ENCODE assay signal across 14 mouse cellular contexts in genomic region chr9:10569830-10570229, GRCm38 (mm10).
DNase-seq lines count a peak whose midpoint lies in the region; ATAC-seq and TF ChIP-seq lines count a peak whose summit lies in the region.
"Had no signal": no experiment of that assay in that cellular context is flagged by ENCODE, and none has a peak within 500 bp of the region (broad histone marks: within the 10 kb centered on the region; RNA-seq: fewer than 3 reads in every experiment).

No protein-coding gene starts in this region.

- no peak for TF ChIP-seq EP300 in CH12.LX (IDR thresholded peaks at IDR 0.05; ENCODE audit: low read length)

- no peak overlapping the region for H3K4me3 ChIP-seq in hindbrain, embryonic 11.5 days (ENCODE audit: low read depth, low read length)
- H3K4me3 ChIP-seq in hindbrain, embryonic 14.5 days (replicated peaks; ENCODE audit: low read length) = no peak overlapping the region
- H3K4me3 ChIP-seq in CH12.LX (replicated peaks in 1 of 3; ENCODE audit: low read depth in 2 of 3, low read length in 2 of 3, poor library complexity in 1 of 3) = no peak overlapping the region
- H3K4me3 ChIP-seq: hindbrain, embryonic 13.5 days; liver, embryonic 13.5 days had no signal

- H3K4me2 ChIP-seq in hindbrain, embryonic 11.5 days (replicated peaks; ENCODE audit: low read depth, low read length) = no peak overlapping the region
- H3K4me2 ChIP-seq in hindbrain, embryonic 14.5 days (replicated peaks) = no peak overlapping the region
- no peak overlapping the region for H3K4me2 ChIP-seq in CH12.LX (ENCODE audit: insufficient read depth, low read depth, poor library complexity, severe bottlenecking)
- H3K4me2 ChIP-seq: hindbrain, embryonic 13.5 days; liver, embryonic 13.5 days had no signal

- no peaks in the 10 kb centered on the region for H3K79me2 ChIP-seq in CH12.LX (replicated peaks; ENCODE audit: control insufficient read depth, extremely low read depth, insufficient read depth, poor library complexity, severe bottlenecking)

- no peak overlapping the region for H3K9ac ChIP-seq in hindbrain, embryonic 11.5 days (ENCODE audit: low read depth, low read length)
- H3K9ac ChIP-seq in hindbrain, embryonic 14.5 days = no peak overlapping the region
- H3K9ac ChIP-seq in CH12.LX (ENCODE audit: insufficient read depth, low read depth) = no peak overlapping the region
- H3K9ac ChIP-seq: hindbrain, embryonic 13.5 days; liver, embryonic 13.5 days had no signal

- no peak for TF ChIP-seq POLR2A in CH12.LX (IDR thresholded peaks at IDR 0.05; ENCODE audit: low read depth, low read length)

- no peaks in the 10 kb centered on the region for H3K27me3 ChIP-seq in hindbrain, embryonic 11.5 days (ENCODE audit: control insufficient read depth, insufficient read depth, low read length)
- no peaks in the 10 kb centered on the region for H3K27me3 ChIP-seq in hindbrain, embryonic 14.5 days (ENCODE audit: control insufficient read depth, insufficient read depth, low read length)
- no peaks in the 10 kb centered on the region for H3K27me3 ChIP-seq in CH12.LX (replicated peaks)
- H3K27me3 ChIP-seq: hindbrain, embryonic 13.5 days; liver, embryonic 13.5 days had no signal

- H3K4me1 ChIP-seq in hindbrain, embryonic 11.5 days (replicated peaks; ENCODE audit: control insufficient read depth, insufficient read depth, low read length) = no peaks in the 10 kb centered on the region
- no peaks in the 10 kb centered on the region for H3K4me1 ChIP-seq in hindbrain, embryonic 14.5 days (replicated peaks; ENCODE audit: control insufficient read depth, insufficient read depth, low read length)
- H3K4me1 ChIP-seq in CH12.LX (ENCODE audit: control insufficient read depth in 1 of 2, insufficient read depth in 2 of 2) = no peaks in the 10 kb centered on the region
- H3K4me1 ChIP-seq: hindbrain, embryonic 13.5 days; liver, embryonic 13.5 days had no signal

- no peak for ATAC-seq in hindbrain, embryonic 11.5 days (ENCODE audit: low FRiP score)
- no peak for ATAC-seq in hindbrain, embryonic 14.5 days (ENCODE audit: low FRiP score)

- in situ Hi-C loops in CH12.LX (cut with MboI; ENCODE audit: low pct_ligation_motif_present, low pct_unique_long_range_greater_than_20kb, low sequenced_read_pairs) = no loop called here

- no peak for TF ChIP-seq CTCF in CH12.LX (conservative IDR thresholded peaks at IDR 0.05 in 1 of 2, IDR thresholded peaks at IDR 0.05 in 1 of 2; ENCODE audit: low read depth in 2 of 2, low read length in 2 of 2)

- DNase-seq in hindbrain, embryonic 11.5 days (ENCODE audit: low spot score) = peak; percentile 6
- no peak for DNase-seq in hindbrain, embryonic 14.5 days (ENCODE audit: low spot score)
- DNase-seq in 3T3-L1 (ENCODE audit: low read depth, low spot score) = peak; percentile 1
- peak; percentile 3 for DNase-seq in CH12.LX (ENCODE audit: extremely low read depth)
- DNase-seq in embryo, embryonic 9.5 days (ENCODE audit: extremely low spot score) = peak; percentile 5
- DNase-seq in gastrocnemius, postnatal 25 days = no peak
- DNase-seq in thymus, postnatal 0 days (ENCODE audit: low spot score) = no peak
- DNase-seq: adrenal gland, adult 2 months; cerebellum, postnatal 36 days; kidney, adult 9 months; liver, embryonic 13.5 days; lung, postnatal 4 days; right cerebral cortex, postnatal 4 days had no signal

- dilution Hi-C loops in CH12.LX (cut with MboI; ENCODE audit: extremely low pct_ligation_motif_present, extremely low pct_unique_long_range_greater_than_20kb, low sequenced_read_pairs) = no loop called here

- no peaks in the 10 kb centered on the region for H3K36me3 ChIP-seq in hindbrain, embryonic 11.5 days (ENCODE audit: control insufficient read depth, insufficient read depth, low read length)
- H3K36me3 ChIP-seq in hindbrain, embryonic 14.5 days (replicated peaks; ENCODE audit: control insufficient read depth, insufficient read depth) = no peaks in the 10 kb centered on the region
- H3K36me3 ChIP-seq in CH12.LX (replicated peaks in 1 of 2; ENCODE audit: control insufficient read depth in 1 of 2, insufficient read depth in 1 of 2, low read length in 1 of 2) = no peaks in the 10 kb centered on the region
- H3K36me3 ChIP-seq: hindbrain, embryonic 13.5 days; liver, embryonic 13.5 days had no signal

- H3K9me3 ChIP-seq in hindbrain, embryonic 11.5 days (ENCODE audit: control insufficient read depth, low read length) = no peaks in the 10 kb centered on the region
- H3K9me3 ChIP-seq in hindbrain, embryonic 14.5 days (ENCODE audit: control insufficient read depth, low read length) = no peaks in the 10 kb centered on the region
- H3K9me3 ChIP-seq in CH12.LX (replicated peaks; ENCODE audit: low read length) = no peaks in the 10 kb centered on the region
- H3K9me3 ChIP-seq: hindbrain, embryonic 13.5 days; liver, embryonic 13.5 days had no signal

- no peak for TF ChIP-seq RAD21 in CH12.LX (IDR thresholded peaks at IDR 0.05; ENCODE audit: low read depth, low read length)

- H3K27ac ChIP-seq in hindbrain, embryonic 11.5 days (ENCODE audit: low read depth, low read length) = no peak overlapping the region
- no peak overlapping the region for H3K27ac ChIP-seq in hindbrain, embryonic 14.5 days
- H3K27ac ChIP-seq in CH12.LX (ENCODE audit: insufficient read depth, low read depth) = no peak overlapping the region
- H3K27ac ChIP-seq: hindbrain, embryonic 13.5 days; liver, embryonic 13.5 days had no signal

TF ChIP-seq in CH12.LX, 34 proteins besides CTCF, POLR2A, EP300 and RAD21:
- TF ChIP-seq KAT2A (IDR thresholded peaks at IDR 0.05; ENCODE audit: insufficient replicate concordance, low read length) (no peak), E2F4 (IDR thresholded peaks at IDR 0.05; ENCODE audit: insufficient replicate concordance, low read depth, low read length) (no peak), MAZ (IDR thresholded peaks at IDR 0.05; ENCODE audit: low read depth, low read length) (no peak), NELFE (IDR thresholded peaks at IDR 0.05; ENCODE audit: low read depth, low read length) (no peak), ZC3H11A (IDR thresholded peaks at IDR 0.05; ENCODE audit: low read depth, low read length) (no peak), MEF2A (IDR thresholded peaks at IDR 0.05; ENCODE audit: borderline replicate concordance, low read depth, low read length) (no peak), RCOR1 (conservative IDR thresholded peaks at IDR 0.05; ENCODE audit: low read depth, low read length) (no peak), IRF4 (IDR thresholded peaks at IDR 0.05; ENCODE audit: low read depth, low read length) (no peak), CHD1 (IDR thresholded peaks at IDR 0.05; ENCODE audit: low read depth, low read length) (no peak), POLR2AphosphoS2 (IDR thresholded peaks at IDR 0.05; ENCODE audit: low read depth, low read length) (no peak), PAX5 (IDR thresholded peaks at IDR 0.05; ENCODE audit: low read length) (no peak), MAX (IDR thresholded peaks at IDR 0.05; ENCODE audit: low read length) (no peak), MXI1 (IDR thresholded peaks at IDR 0.05; ENCODE audit: low read depth, low read length) (no peak), SMC3 (IDR thresholded peaks at IDR 0.05; ENCODE audit: low read depth, low read length) (no peak), GABPA (IDR thresholded peaks at IDR 0.05; ENCODE audit: insufficient replicate concordance, low read depth, low read length) (no peak), ELF1 (IDR thresholded peaks at IDR 0.05; ENCODE audit: low read depth, low read length) (no peak), MAFK (IDR thresholded peaks at IDR 0.05; ENCODE audit: insufficient replicate concordance, low read length) (no peak), HCFC1 (IDR thresholded peaks at IDR 0.05; ENCODE audit: low read depth, low read length) (no peak), USF1 (IDR thresholded peaks at IDR 0.05; ENCODE audit: low read depth, low read length) (no peak), TBP (conservative IDR thresholded peaks at IDR 0.05; ENCODE audit: low read depth, low read length) (no peak)

Comparison
In these comparisons a context has a peak if more than half of its experiments do, and no peak if none do; other contexts are left out.
1. DNase-seq: peak in hindbrain, embryonic 11.5 days (single experiment), 3T3-L1 (single experiment), CH12.LX (single experiment) and embryo, embryonic 9.5 days (single experiment); none in hindbrain, embryonic 14.5 days (single experiment), gastrocnemius, postnatal 25 days (single experiment) and thymus, postnatal 0 days (single experiment).